Mouse (Mus musculus) intestine, embryonic 14.5 days (tissue): Measurements from ENCODE around the gene Camta1. TPM values are rescaled to one million over a fixed set of nuclear protein-coding genes. Genes with fewer than 3 reads are reported as not detected.

Experiments
- ATAC-seq: fragments of 200-750 bp; cut with Nextera tagmentation; replicated peaks from 2 replicates; pipeline ENCODE4 v1.8.0; 2017; ENCODE audit warnings: low read depth, moderate number of reproducible peaks, moderate TSS enrichment, moderate library complexity; ENCODE audit not compliant: low FRiP score, low TSS enrichment
- DNase-seq: peaks from one replicate; pipeline ENCODE4 v3.0.0-alpha.2; 2018; ENCODE audit warnings: low spot score
- H3K27ac ChIP-seq: fragments of 300-500 bp; sonication (generic); 2 replicates; pipeline ENCODE4 v1.5.1; 2014; ENCODE audit warnings: low read depth, mild to moderate bottlenecking, control low read depth
- H3K27me3 ChIP-seq: fragments of 300-500 bp; sonication (generic); replicated peaks from 2 replicates; pipeline ENCODE4 v1.6.1; 2014; ENCODE audit warnings: low read length, control low read depth; ENCODE audit not compliant: control insufficient read depth, insufficient read depth
- H3K36me3 ChIP-seq: fragments of 300-500 bp; sonication (generic); 2 replicates; pipeline ENCODE4 v1.6.1; 2014; ENCODE audit warnings: low read length, control low read depth; ENCODE audit not compliant: control insufficient read depth, insufficient read depth
- H3K4me1 ChIP-seq: fragments of 300-500 bp; sonication (generic); replicated peaks from 2 replicates; pipeline ENCODE4 v1.6.1; 2014; ENCODE audit warnings: low read length, control low read depth, mixed read lengths; ENCODE audit not compliant: control insufficient read depth, insufficient read depth
- H3K4me2 ChIP-seq: fragments of 300-500 bp; sonication (generic); 2 replicates; pipeline ENCODE4 v1.6.1; 2014; ENCODE audit warnings: low read length
- H3K4me3 ChIP-seq: fragments of 300-500 bp; sonication (generic); 2 replicates; pipeline ENCODE4 v1.5.1; 2014; ENCODE audit warnings: low read depth, low read length, control low read depth, mixed read lengths
- H3K9ac ChIP-seq: fragments of 300-500 bp; sonication (generic); 2 replicates; pipeline ENCODE4 v1.6.1; 2014; ENCODE audit warnings: mild to moderate bottlenecking, low read length
- H3K9me3 ChIP-seq: fragments of 300-500 bp; sonication (generic); 2 replicates; pipeline ENCODE4 v1.6.1; 2016; ENCODE audit warnings: low read length, control low read depth; ENCODE audit not compliant: control insufficient read depth
- WGBS: fragments of 180-500 bp; shearing (Covaris S2); extraction: QIAGEN DNeasy Blood & Tissue Kit; methylation state at CpG from one replicate; pipeline ENCODE4 v1.1.7; 2014; 5-methylcytosine and 5-hydroxymethylcytosine counted together
- polyA plus RNA-seq: library from polyadenylated mRNA; unstranded; fragments of >200 nt; fragmentation: Nextera tagmentation; extraction: Ambion mirVana; gene quantifications from 2 replicates; pipeline ENCODE4 v1.2.1, GENCODE M21; 2014

The Camta1 gene
- polyA plus RNA-seq, 1 experiment from 2014 or later, result 88.1 TPM

DNA sequence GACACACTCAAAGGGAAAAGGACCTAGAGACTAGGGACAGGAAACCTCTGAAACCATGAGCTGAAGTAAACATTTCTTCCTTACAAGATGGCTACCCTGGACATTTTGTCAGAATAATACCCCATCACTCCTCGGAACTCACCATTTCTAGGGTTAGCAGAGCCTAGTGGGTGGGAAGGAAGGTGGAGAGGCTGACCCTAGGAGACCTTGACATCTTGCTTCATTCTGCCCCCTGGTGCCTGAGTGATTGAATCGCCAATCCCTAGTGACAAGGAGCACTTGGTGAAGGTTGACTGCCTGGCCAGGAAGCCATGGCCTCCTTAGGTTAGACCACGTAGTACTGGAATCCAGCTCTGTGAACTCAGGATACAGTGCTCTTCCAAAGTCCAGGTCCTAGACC is 576.2 kb downstream of the Camta1 start:
- 67% methylated on average over 3 of the region's 3 CpGs for WGBS

DNA sequence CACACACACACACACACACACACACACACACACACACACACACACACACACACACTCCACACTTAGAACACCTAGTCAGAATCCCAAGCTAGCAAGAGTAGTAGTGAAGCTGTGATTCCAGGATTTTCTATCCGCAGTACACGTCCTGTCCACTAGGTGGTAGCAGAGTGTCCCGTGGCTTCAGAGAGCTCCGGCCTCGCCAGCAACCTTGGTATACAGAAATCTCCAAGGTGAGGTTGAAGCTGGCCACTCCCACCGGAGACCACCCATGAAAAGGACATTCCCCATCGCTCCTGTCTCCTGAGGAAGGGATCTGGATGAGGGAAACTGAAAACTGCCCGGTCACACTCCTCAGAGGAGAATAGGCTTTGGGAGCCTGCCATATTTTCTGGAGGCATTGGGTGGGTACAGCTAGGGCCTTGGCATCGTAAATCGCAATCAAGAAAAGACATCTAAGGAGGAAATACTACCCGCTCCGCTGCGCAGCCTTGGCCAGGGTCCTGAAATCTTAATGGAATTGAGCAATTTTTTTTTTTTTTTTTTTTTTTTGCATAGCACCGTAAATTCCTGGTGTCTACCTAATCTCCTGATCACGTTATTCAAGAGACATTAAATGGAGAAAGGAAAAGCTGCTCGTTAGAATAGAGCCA is 578.5 kb downstream of the Camta1 start:
- no peaks in the 10 kb centered on the region for H3K36me3 ChIP-seq
- H3K27ac ChIP-seq, result no peak overlapping the region
- no peaks in the 10 kb centered on the region for H3K4me1 ChIP-seq
- no peaks in the 10 kb centered on the region for H3K9me3 ChIP-seq
- DNase-seq (peak; percentile 90), ATAC-seq (no peak)
- 27% methylated on average over 16 of the region's 16 CpGs for WGBS
- H3K27me3 ChIP-seq, result no peaks in the 10 kb centered on the region
- H3K4me3 ChIP-seq, result no peak overlapping the region
- no peak overlapping the region for H3K9ac ChIP-seq
- H3K4me2 ChIP-seq, result no peak overlapping the region

More for the DNA sequence above, 576.2 kb downstream of the Camta1 start:
- H3K27ac ChIP-seq, result no peak overlapping the region
- no peaks in the 10 kb centered on the region for H3K9me3 ChIP-seq
- no peak overlapping the region for H3K9ac ChIP-seq
- no peaks in the 10 kb centered on the region for H3K4me1 ChIP-seq
- no peak for ATAC-seq
- DNase-seq, result no peak
- H3K36me3 ChIP-seq, result no peaks in the 10 kb centered on the region
- H3K27me3 ChIP-seq, result no peaks in the 10 kb centered on the region
- no peak overlapping the region for H3K4me2 ChIP-seq
- no peak overlapping the region for H3K4me3 ChIP-seq

DNA sequence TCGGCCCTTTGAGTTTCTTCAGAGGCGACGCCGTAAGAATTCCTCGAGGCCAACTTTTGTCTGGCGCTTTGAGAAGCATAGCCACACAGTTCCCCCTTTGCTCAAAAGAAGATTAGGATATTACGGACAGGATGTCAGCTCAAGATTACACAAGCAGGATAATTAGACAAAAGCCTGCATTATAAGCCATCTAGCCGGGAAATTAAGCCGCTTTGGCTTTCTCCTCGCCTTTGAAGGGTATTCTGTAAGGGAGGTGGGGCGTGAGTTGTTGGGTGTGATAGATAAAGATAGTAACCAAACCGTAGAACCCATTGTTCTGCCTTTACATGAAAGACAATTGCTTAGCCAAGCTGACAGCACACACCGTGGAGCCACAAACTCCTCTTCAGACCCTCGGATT is 579.6 kb downstream of the Camta1 start:
- no peak for ATAC-seq

DNA sequence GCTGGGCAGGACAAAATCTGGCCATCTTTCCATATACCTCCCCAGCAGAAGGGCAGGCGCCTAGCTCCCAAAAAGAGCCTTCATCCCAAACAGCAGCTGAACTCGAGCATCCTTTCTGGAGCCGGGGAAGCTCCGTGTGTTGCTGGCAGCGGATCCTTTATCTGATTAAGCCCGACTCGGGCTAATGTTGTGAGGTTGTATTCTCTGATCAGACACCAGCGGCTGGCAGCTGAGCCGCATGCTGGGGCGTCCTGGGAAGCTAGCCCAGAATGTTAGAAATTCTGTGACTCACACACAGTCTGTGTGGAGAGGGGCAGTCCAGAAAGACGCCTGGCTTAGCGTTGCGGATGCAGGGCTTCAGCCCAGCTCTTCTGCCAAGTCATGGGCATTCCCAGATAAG is 586.4 kb downstream of the Camta1 start:
- DNase-seq (no peak), ATAC-seq (no peak)
- Histone ChIP-seq H3K4me3 (no peak overlapping the region), H3K4me1 (no peaks in the 10 kb centered on the region; the same call in 1 of the 2 replicates), H3K9ac (no peak overlapping the region), H3K27me3 (no peaks in the 10 kb centered on the region), H3K27ac (no peak overlapping the region), H3K36me3 (no peaks in the 10 kb centered on the region), H3K4me2 (no peak overlapping the region), H3K9me3 (no peaks in the 10 kb centered on the region)
- 66% methylated on average over 13 of the region's 13 CpGs for WGBS

More for the DNA sequence above, 579.6 kb downstream of the Camta1 start:
- no peaks in the 10 kb centered on the region for H3K4me1 ChIP-seq
- no peaks in the 10 kb centered on the region for H3K9me3 ChIP-seq
- H3K9ac ChIP-seq, result no peak overlapping the region
- H3K36me3 ChIP-seq, result no peaks in the 10 kb centered on the region
- H3K4me3 ChIP-seq, result no peak overlapping the region
- no peak for DNase-seq
- H3K27ac ChIP-seq, result no peak overlapping the region
- no peak overlapping the region for H3K4me2 ChIP-seq
- no peaks in the 10 kb centered on the region for H3K27me3 ChIP-seq
- WGBS, result 78% methylated on average over 14 of the region's 14 CpGs

DNA sequence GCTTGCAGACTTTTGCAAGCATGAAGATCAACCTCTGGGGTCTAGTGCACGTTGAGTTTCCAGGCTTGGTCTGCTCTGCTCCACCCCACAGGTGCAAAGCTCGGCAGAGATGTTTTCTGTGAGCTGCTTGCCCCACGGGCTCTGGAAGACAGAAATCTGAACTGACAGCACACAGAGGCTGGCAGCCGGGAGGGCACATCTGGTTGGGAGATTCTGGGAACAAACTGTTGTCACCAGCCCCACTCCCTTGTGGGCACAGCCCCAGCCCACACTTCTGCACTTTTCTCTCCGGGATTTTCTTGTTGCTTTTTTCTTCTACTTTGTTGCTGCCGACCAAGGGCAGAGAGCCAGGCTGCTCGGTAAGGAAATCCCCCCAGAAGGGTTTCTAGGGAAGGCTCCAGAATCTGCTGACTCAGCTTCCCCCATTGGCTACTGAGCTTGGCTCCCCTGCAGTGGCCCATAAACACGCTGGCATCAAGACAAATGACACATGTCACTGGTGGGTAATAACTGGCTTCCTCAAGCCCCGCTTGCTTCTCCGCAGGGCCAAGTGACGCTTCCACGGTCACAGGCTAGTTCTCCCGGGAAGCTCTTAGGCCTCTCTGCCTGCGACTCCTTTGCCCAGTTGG is 597.8 kb downstream of the Camta1 start:
- WGBS, result 52% methylated on average over 14 of the region's 14 CpGs
- no peak for DNase-seq

DNA sequence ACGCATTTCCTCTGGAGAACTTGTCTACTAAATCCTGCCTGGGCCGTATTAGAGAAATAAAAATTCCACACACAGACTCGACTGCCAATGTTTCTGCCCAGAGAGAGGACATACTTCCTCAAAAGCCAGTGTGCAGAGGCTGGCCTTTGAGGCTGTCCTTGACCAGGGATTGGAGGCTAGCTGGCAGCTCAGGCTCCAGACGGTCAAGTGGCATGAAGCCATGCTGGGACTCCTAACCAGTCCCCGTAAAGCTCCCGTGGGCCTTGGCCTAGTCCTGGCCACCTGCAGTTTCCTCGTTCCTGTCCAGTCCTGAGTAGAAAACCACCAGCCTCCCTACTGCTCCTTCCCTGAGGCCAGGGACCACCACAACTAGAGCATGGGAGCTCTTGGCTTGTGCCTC is 598.6 kb downstream of the Camta1 start:
- no peak overlapping the region for H3K27ac ChIP-seq
- no peak overlapping the region for H3K4me2 ChIP-seq
- no peak overlapping the region for H3K4me3 ChIP-seq
- WGBS, result 60% methylated on average over 7 of the region's 7 CpGs
- no peaks in the 10 kb centered on the region for H3K9me3 ChIP-seq
- ATAC-seq (no peak), DNase-seq (no peak)
- H3K9ac ChIP-seq, result no peak overlapping the region
- H3K4me1 ChIP-seq, result no peaks in the 10 kb centered on the region
- no peaks in the 10 kb centered on the region for H3K36me3 ChIP-seq
- H3K27me3 ChIP-seq, result no peaks in the 10 kb centered on the region

More for the DNA sequence above, 597.8 kb downstream of the Camta1 start:
- no peaks in the 10 kb centered on the region for H3K4me1 ChIP-seq
- H3K36me3 ChIP-seq, result no peaks in the 10 kb centered on the region
- no peak overlapping the region for H3K9ac ChIP-seq
- H3K4me3 ChIP-seq, result no peak overlapping the region
- H3K27ac ChIP-seq, result no peak overlapping the region
- H3K27me3 ChIP-seq, result no peaks in the 10 kb centered on the region
- no peaks in the 10 kb centered on the region for H3K9me3 ChIP-seq
- H3K4me2 ChIP-seq, result no peak overlapping the region
- ATAC-seq, result no peak

DNA sequence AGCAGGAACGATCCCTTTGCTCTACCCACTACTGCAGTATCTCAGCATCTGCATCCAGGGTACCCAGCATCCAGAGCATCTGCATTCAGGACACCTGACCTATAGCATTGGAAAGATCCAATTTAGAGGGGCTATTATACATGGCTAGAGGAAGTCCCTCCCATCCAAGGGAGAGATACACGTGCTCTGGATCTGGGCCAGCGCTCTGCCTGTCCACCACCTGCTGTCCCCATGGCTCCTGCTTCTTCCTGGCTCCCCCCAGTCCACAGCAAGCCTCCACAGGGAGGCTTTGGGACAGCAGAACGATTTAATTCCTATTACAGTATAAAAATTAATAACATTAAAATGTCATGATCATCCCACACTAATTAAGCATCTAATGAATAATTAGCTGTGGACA is 605.1 kb downstream of the Camta1 start:
- H3K4me3 ChIP-seq, result no peak overlapping the region
- H3K4me2 ChIP-seq, result no peak overlapping the region
- ATAC-seq, result no peak
- H3K9ac ChIP-seq, result no peak overlapping the region
- H3K27ac ChIP-seq, result no peak overlapping the region
- no peaks in the 10 kb centered on the region for H3K27me3 ChIP-seq
- H3K36me3 ChIP-seq, result no peaks in the 10 kb centered on the region
- H3K9me3 ChIP-seq, result no peaks in the 10 kb centered on the region
- H3K4me1 ChIP-seq, result no peaks in the 10 kb centered on the region
- WGBS, result 58% methylated on average over 4 of the region's 4 CpGs
- DNase-seq, result no peak

DNA sequence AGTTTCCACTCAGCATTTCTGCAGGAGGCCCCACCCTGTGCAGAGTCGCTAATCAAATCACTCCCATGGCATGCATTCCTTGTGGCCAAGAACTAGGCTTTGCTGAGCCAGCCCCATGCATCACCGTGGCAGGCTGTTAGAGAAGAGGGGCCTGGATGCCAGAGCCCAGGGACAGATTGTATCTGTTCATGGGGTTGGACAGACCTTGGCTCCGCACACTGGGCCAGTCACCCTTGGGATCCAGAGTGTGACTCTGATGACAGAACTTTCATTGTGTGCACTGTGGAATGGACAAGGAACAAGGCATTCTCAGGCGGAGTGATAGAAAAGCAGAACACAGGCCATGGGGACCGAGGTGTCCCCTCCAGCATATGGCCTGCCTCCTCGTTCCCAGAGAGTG is 610.9 kb downstream of the Camta1 start:
- ATAC-seq, result no peak
- 81% methylated on average over 6 of the region's 6 CpGs for WGBS
- no peak overlapping the region for H3K9ac ChIP-seq
- DNase-seq, result no peak
- no peak overlapping the region for H3K4me3 ChIP-seq
- no peaks in the 10 kb centered on the region for H3K9me3 ChIP-seq
- H3K27me3 ChIP-seq, result no peaks in the 10 kb centered on the region
- no peak overlapping the region for H3K27ac ChIP-seq
- H3K36me3 ChIP-seq, result no peaks in the 10 kb centered on the region
- H3K4me1 ChIP-seq, result no peaks in the 10 kb centered on the region
- H3K4me2 ChIP-seq, result no peak overlapping the region
